Mouse (Mus musculus): ENCODE data around the gene Nupl2. TPM values are rescaled to one million over a fixed set of nuclear protein-coding genes. Genes with fewer than 3 reads are reported as not detected.

Gene Nupl2
- polyA plus RNA-seq (2015; fragmentation: Nextera tagmentation; extraction: Ambion mirVana) = 13.8 and 14.2 TPM in 2 replicates

GRCm38 (mm10) chr5:24164789-24165445 is at the start of gene Nupl2:
Gene Nupl2 (plus strand): TSS chr5:24164963.
- WGBS = under 1% methylated on average over 52 of the region's 52 CpGs
- Histone ChIP-seq H3K36me3 (ENCODE audit: control insufficient read depth, insufficient read depth, low read length) (no peaks in the 10 kb centered on the region; the same call in 1 of the 2 replicates), H3K4me1 (replicated peaks; ENCODE audit: control insufficient read depth, insufficient read depth, low read length) (peaks cover 4% of the 10 kb centered on the region), H3K27me3 (ENCODE audit: control insufficient read depth, insufficient read depth, low read depth, low read length) (no peaks in the 10 kb centered on the region), H3K9ac (ENCODE audit: low read length) (peak within 1 kb of the TSS; percentile 93), H3K4me3 (ENCODE audit: low read length) (peak within 1 kb of the TSS; percentile 92), H3K9me3 (ENCODE audit: control insufficient read depth, low read length) (no peaks in the 10 kb centered on the region), H3K4me2 (ENCODE audit: low read depth, low read length) (peak within 1 kb of the TSS; percentile 68), H3K27ac (ENCODE audit: low read length) (0 out of 2 replicates have a peak within 1 kb of the TSS, but pooled peaks have one; percentile 44)
- ATAC-seq (ENCODE audit: low read depth) = peak; percentile 99

- Histone ChIP-seq H3K4me3 (ENCODE audit: low read length) (no peak overlapping the region), H3K27ac (ENCODE audit: low read length) (no peak overlapping the region), H3K9ac (ENCODE audit: low read length) (no peak overlapping the region), H3K4me1 (replicated peaks; ENCODE audit: control insufficient read depth, insufficient read depth, low read length) (no peaks in the 10 kb centered on the region), H3K27me3 (ENCODE audit: control insufficient read depth, insufficient read depth, low read depth, low read length) (no peaks in the 10 kb centered on the region), H3K9me3 (ENCODE audit: control insufficient read depth, low read length) (no peaks in the 10 kb centered on the region), H3K36me3 (ENCODE audit: control insufficient read depth, insufficient read depth, low read length) (no peaks in the 10 kb centered on the region), H3K4me2 (ENCODE audit: low read depth, low read length) (no peak overlapping the region)
- ATAC-seq (ENCODE audit: low read depth) = no peak
- WGBS = 93% methylated on average over 2 of the region's 2 CpGs
Observed at GRCm38 (mm10) chr5:24122221-24122620, 42.5 kb upstream of the Nupl2 start.

- Histone ChIP-seq H3K27me3 (ENCODE audit: control insufficient read depth, insufficient read depth, low read depth, low read length) (no peaks in the 10 kb centered on the region), H3K27ac (ENCODE audit: low read length) (no peak overlapping the region), H3K4me1 (replicated peaks; ENCODE audit: control insufficient read depth, insufficient read depth, low read length) (no peaks in the 10 kb centered on the region), H3K9ac (ENCODE audit: low read length) (no peak overlapping the region), H3K4me2 (ENCODE audit: low read depth, low read length) (no peak overlapping the region), H3K9me3 (ENCODE audit: control insufficient read depth, low read length) (no peaks in the 10 kb centered on the region), H3K4me3 (ENCODE audit: low read length) (no peak overlapping the region), H3K36me3 (ENCODE audit: control insufficient read depth, insufficient read depth, low read length) (no peaks in the 10 kb centered on the region)
- 91% methylated on average over 1 of the region's 1 CpGs for WGBS
- ATAC-seq (ENCODE audit: low read depth) = no peak
Observed at GRCm38 (mm10) chr5:24124175-24124574, 40.6 kb upstream of the Nupl2 start.

GRCm38 (mm10) chr5:24124579-24125276 is 40.0 kb upstream of the Nupl2 start:
- no peak overlapping the region for H3K9ac ChIP-seq (ENCODE audit: low read length)
- H3K4me3 ChIP-seq (ENCODE audit: low read length) = no peak overlapping the region
- 83% methylated on average over 3 of the region's 3 CpGs for WGBS

GRCm38 (mm10) chr5:24125910-24126636 is 38.7 kb upstream of the Nupl2 start:
- Histone ChIP-seq H3K4me3 (ENCODE audit: low read length) (no peak overlapping the region), H3K27me3 (ENCODE audit: control insufficient read depth, insufficient read depth, low read depth, low read length) (no peaks in the 10 kb centered on the region), H3K36me3 (ENCODE audit: control insufficient read depth, insufficient read depth, low read length) (0 out of 2 replicates have a peak, but pooled peaks cover 2% of the 10 kb centered on the region), H3K9ac (ENCODE audit: low read length) (no peak overlapping the region), H3K4me2 (ENCODE audit: low read depth, low read length) (no peak overlapping the region), H3K4me1 (replicated peaks; ENCODE audit: control insufficient read depth, insufficient read depth, low read length) (no peaks in the 10 kb centered on the region), H3K9me3 (ENCODE audit: control insufficient read depth, low read length) (no peaks in the 10 kb centered on the region), H3K27ac (ENCODE audit: low read length) (no peak overlapping the region)
- WGBS = 73% methylated on average over 1 of the region's 1 CpGs
- no peak for ATAC-seq (ENCODE audit: low read depth)

More at GRCm38 (mm10) chr5:24124579-24125276, 40.0 kb upstream of the Nupl2 start:
- Histone ChIP-seq H3K4me2 (ENCODE audit: low read depth, low read length) (no peak overlapping the region), H3K27ac (ENCODE audit: low read length) (no peak overlapping the region), H3K4me1 (replicated peaks; ENCODE audit: control insufficient read depth, insufficient read depth, low read length) (no peaks in the 10 kb centered on the region), H3K9me3 (ENCODE audit: control insufficient read depth, low read length) (no peaks in the 10 kb centered on the region), H3K36me3 (ENCODE audit: control insufficient read depth, insufficient read depth, low read length) (no peaks in the 10 kb centered on the region), H3K27me3 (ENCODE audit: control insufficient read depth, insufficient read depth, low read depth, low read length) (no peaks in the 10 kb centered on the region)
- no peak for ATAC-seq (ENCODE audit: low read depth)

- Histone ChIP-seq H3K36me3 (ENCODE audit: control insufficient read depth, insufficient read depth, low read length) (0 out of 2 replicates have a peak, but pooled peaks cover 2% of the 10 kb centered on the region), H3K27ac (ENCODE audit: low read length) (no peak overlapping the region), H3K27me3 (ENCODE audit: control insufficient read depth, insufficient read depth, low read depth, low read length) (no peaks in the 10 kb centered on the region), H3K9ac (ENCODE audit: low read length) (no peak overlapping the region), H3K4me2 (ENCODE audit: low read depth, low read length) (no peak overlapping the region), H3K4me1 (replicated peaks; ENCODE audit: control insufficient read depth, insufficient read depth, low read length) (no peaks in the 10 kb centered on the region), H3K9me3 (ENCODE audit: control insufficient read depth, low read length) (no peaks in the 10 kb centered on the region), H3K4me3 (ENCODE audit: low read length) (no peak overlapping the region)
- no peak for ATAC-seq (ENCODE audit: low read depth)
- 68% methylated on average over 4 of the region's 4 CpGs for WGBS
Observed at GRCm38 (mm10) chr5:24126967-24127366, 37.8 kb upstream of the Nupl2 start.

GRCm38 (mm10) chr5:24146964-24147363 is 17.8 kb upstream of the Nupl2 start:
- no peak for ATAC-seq (ENCODE audit: low read depth)
- no peaks in the 10 kb centered on the region for H3K27me3 ChIP-seq (ENCODE audit: control insufficient read depth, insufficient read depth, low read depth, low read length)
- H3K4me3 ChIP-seq (ENCODE audit: low read length) = no peak overlapping the region
- H3K36me3 ChIP-seq (ENCODE audit: control insufficient read depth, insufficient read depth, low read length) = peaks cover 5% of the 10 kb centered on the region; the same call in 1 of the 2 replicates
- no peak overlapping the region for H3K4me2 ChIP-seq (ENCODE audit: low read depth, low read length)
- H3K4me1 ChIP-seq (replicated peaks; ENCODE audit: control insufficient read depth, insufficient read depth, low read length) = no peaks in the 10 kb centered on the region
- no peak overlapping the region for H3K9ac ChIP-seq (ENCODE audit: low read length)
- H3K9me3 ChIP-seq (ENCODE audit: control insufficient read depth, low read length) = no peaks in the 10 kb centered on the region
- WGBS = 88% methylated on average over 5 of the region's 5 CpGs
- no peak overlapping the region for H3K27ac ChIP-seq (ENCODE audit: low read length)

- no peak for ATAC-seq (ENCODE audit: low read depth)
- Histone ChIP-seq H3K36me3 (ENCODE audit: control insufficient read depth, insufficient read depth, low read length) (peaks cover 2% of the 10 kb centered on the region; the same call in 1 of the 2 replicates), H3K9ac (ENCODE audit: low read length) (no peak overlapping the region), H3K27me3 (ENCODE audit: control insufficient read depth, insufficient read depth, low read depth, low read length) (no peaks in the 10 kb centered on the region), H3K27ac (ENCODE audit: low read length) (no peak overlapping the region), H3K4me3 (ENCODE audit: low read length) (no peak overlapping the region), H3K4me2 (ENCODE audit: low read depth, low read length) (no peak overlapping the region), H3K4me1 (replicated peaks; ENCODE audit: control insufficient read depth, insufficient read depth, low read length) (no peaks in the 10 kb centered on the region), H3K9me3 (ENCODE audit: control insufficient read depth, low read length) (no peaks in the 10 kb centered on the region)
Observed at GRCm38 (mm10) chr5:24152199-24152598, 12.6 kb upstream of the Nupl2 start.

- H3K36me3 ChIP-seq (ENCODE audit: control insufficient read depth, insufficient read depth, low read length) = peaks cover 2% of the 10 kb centered on the region; the same call in 1 of the 2 replicates
- WGBS = 91% methylated on average over 6 of the region's 6 CpGs
- no peaks in the 10 kb centered on the region for H3K27me3 ChIP-seq (ENCODE audit: control insufficient read depth, insufficient read depth, low read depth, low read length)
Observed at GRCm38 (mm10) chr5:24156774-24157173, 8.0 kb upstream of the Nupl2 start.

More at GRCm38 (mm10) chr5:24156774-24157173, 8.0 kb upstream of the Nupl2 start:
- Histone ChIP-seq H3K9me3 (ENCODE audit: control insufficient read depth, low read length) (no peaks in the 10 kb centered on the region), H3K4me2 (ENCODE audit: low read depth, low read length) (no peak overlapping the region), H3K4me3 (ENCODE audit: low read length) (no peak overlapping the region), H3K27ac (ENCODE audit: low read length) (no peak overlapping the region), H3K4me1 (replicated peaks; ENCODE audit: control insufficient read depth, insufficient read depth, low read length) (no peaks in the 10 kb centered on the region), H3K9ac (ENCODE audit: low read length) (no peak overlapping the region)
- no peak for ATAC-seq (ENCODE audit: low read depth)
